Mouse (Mus musculus) left cerebral cortex, postnatal 25 days (tissue): ENCODE data around the gene Spryd7. TPM values are rescaled to one million over a fixed set of nuclear protein-coding genes. Genes with fewer than 3 reads are reported as not detected.
"Not testable (repeated sequence)": the region's sequence is repeated elsewhere in the genome, so short reads cannot be mapped to it uniquely, and the experiment has no call there.

Source experiments
- DNase-seq, 2 experiments: peaks; one replicate each; pipeline ENCODE4 v3.0.0; 2022; ENCODE audit warnings: low spot score in 2 of 2, mixed read lengths in 1 of 2
- intact Hi-C: fragments of 180-260 bp; cut with DNase I; formaldehyde crosslinking; loops from one replicate; pipeline ENCODE4 v1.15.1; 2025
- total RNA-seq, 2 experiments: library from RNA; stranded (reverse); gene quantifications; 2 replicates each; pipeline ENCODE4 v1.2.3; 2021

The Spryd7 gene
- total RNA-seq: 10 to 100 TPM; 46.1 to 48.7 TPM

DNA sequence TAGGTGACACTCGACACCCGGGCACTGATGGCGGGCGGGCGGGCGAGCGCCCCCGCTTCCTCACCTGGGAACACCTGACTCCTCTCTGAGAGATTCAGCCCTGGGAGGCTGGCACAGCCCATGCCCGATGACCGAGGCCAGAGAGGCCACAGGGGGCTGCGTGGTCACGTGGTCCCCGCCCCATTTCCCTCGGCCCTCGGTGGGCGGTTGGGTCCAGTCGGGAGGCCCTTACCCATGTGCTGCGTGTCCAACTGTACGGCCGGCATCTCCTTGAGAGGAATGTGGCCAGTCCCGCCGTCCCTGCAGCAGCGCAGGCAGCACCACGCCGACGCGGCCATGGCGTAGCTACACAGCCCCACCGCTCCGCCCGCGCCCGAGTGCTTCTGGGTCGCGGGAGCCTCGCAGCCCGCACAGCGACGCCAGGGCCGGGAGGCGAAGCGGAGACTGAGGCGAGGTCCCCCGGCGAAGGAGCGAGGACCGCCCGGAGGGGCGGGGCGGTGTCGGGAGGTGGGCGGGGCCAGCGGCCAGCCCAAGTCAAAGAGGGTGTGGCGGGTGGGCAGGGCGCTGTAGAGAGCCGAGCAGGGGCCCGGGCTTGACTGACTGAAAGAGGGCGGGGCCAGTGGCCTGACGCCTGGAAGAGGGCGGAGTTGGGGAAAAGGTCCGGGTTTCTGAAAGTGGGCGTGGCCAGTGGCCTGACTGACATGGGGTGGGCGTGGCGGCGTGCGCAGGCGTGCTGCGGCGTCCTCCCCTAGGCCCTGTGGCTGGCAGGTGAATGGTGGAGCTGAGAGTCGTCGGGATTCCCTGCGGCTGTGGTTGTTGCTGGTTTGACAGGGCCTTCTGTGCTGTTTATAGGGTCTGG lies at the start of gene Spryd7:
Gene Spryd7, minus strand, starts transcription at position 598 of the 859 bp plus-strand sequence.
- peak; percentile 99 for DNase-seq
- intact Hi-C loops: loop anchor here (5.0 kb wide), 1 partner anchor 91 kb away; no protein-coding TSS in a partner anchor

DNA sequence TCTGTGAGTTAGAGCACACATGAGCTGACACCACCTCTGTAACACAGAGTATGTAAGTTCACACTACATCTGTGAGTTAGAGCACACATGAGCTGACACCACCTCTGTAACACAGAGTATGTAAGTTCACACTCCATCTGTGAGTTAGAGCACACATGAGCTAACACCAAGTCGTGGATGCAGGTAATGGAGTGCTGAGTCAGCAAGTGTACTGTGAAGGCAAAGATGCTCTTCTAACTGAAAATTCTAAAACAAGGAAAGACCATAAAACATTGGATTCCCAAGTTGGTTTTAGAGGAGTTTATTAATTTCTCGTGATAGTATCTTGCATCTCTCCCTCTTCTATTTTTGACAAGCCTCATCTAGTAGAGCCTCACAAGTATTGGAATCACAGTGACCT lies 49.4 kb upstream of the Spryd7 start:
- DNase-seq, intact Hi-C loops: not testable (repeated sequence)

DNA sequence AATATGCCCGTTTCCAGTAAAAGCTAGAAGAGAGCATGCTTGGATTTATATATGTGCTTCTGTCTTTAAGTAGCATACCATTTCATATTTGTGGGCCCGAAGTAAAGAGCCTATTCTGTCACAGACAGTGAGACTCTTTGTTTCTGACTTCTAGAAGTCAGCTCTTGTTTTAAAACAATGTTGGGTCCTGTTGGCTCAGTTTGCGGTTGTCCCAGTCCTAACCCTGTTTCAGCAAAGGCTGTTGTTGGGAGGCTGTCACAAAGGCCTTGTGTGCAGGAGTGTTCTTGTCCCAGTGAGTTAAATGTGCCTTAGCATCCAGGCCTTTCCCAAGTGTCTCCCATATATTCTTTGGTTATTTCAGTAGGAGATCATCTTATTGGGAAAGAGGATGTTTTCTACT lies 47.4 kb upstream of the Spryd7 start:
- DNase-seq: no peak
- intact Hi-C loops: loop anchor here (5.0 kb wide), 1 partner anchor 43 kb away; no protein-coding TSS in a partner anchor

DNA sequence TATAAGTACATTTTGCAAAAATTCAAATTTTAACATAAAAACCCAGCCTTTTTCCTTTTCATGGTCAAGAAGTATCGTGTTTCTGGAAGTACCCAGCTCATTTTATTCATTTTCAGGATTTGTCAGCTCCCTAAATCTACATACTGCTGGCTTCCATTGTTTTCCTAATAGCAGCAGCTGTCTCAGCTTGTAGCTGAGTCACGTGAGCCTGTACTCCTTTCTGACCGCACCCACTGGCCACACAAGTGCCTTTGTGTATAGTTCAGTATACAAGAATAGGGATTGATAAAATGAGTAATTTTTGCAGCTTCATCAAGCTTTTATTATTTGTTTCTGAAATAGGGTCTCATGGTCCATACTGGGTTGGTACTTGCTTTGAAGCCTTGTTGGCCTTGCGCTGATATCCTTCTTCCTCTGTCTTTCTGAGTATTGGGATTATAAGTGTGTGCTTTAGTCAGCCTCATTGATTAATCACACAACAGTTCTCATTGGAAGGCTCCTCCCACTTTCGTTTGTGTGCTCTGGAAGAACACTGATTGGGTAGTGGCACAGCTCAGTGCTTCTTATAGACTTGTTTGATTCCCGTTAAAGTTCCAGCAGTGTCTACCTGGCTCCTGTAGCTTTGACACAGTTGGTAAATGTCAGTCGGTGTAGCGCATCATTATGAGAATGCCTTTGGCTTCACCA lies 46.5 kb upstream of the Spryd7 start:
- intact Hi-C loops: loop anchor here (5.0 kb wide), 1 partner anchor 44 kb away; no protein-coding TSS in a partner anchor
- DNase-seq: no peak

DNA sequence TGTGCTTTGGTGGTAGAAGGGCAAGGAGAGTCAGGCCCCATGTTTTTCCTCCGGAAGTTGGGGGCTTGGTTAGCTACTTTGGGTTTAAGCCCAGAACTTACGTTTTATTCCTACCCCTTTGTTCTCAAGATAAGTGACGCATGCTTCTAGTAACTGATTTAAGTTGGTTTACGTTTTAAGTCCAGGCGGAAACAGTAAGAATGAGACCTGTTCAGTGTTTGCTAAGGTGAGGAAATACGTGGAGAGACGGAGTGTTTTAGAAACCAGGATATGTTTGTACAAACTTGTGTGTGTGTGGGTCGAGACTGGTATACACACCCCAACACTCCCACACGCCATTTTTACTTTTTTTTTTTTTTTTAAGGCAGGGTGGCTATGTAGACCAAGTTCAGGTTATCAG lies 44.7 kb upstream of the Spryd7 start:
- no peak for DNase-seq
- intact Hi-C loops: loop anchor here (5.0 kb wide), 1 partner anchor 46 kb away; no protein-coding TSS in a partner anchor

DNA sequence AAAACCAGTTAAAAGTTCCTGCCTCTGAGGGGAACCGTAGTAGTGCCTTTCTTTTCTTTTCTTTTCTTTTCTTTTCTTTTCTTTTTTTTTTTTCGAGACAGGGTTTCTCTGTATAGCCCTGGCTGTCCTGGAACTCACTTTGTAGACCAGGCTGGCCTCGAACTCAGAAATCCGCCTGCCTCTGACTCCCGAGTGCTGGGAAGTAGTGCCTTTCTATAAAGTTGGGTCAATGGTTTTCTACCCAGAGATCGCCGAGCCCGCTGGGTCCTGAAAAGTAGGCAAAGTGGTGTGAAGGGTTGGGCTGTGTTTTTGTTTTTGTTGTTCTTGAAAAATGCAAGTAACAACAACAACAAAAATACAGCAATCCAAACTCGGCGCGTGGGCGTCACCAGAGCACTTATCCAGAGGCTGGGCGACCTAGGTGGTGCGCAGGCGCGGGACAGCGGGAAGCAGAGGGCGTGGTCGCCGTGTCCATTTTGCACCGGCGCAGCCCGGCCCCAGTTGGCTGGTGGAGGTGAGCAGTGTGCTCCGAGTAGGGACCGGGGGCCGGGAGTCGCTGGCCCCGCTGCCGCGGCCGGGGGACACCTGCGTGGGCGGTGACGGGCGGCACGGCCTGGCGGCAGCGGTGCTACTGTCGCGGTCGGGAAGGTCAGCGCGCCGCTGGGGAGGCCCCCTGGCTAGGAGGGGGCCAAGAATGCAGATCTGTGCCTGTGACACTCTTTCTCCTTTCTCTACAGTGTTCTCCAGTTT lies 42.5 kb upstream of the Spryd7 start:
- DNase-seq: peak; percentile 89 to 92
- intact Hi-C loops: no loop called here

DNA sequence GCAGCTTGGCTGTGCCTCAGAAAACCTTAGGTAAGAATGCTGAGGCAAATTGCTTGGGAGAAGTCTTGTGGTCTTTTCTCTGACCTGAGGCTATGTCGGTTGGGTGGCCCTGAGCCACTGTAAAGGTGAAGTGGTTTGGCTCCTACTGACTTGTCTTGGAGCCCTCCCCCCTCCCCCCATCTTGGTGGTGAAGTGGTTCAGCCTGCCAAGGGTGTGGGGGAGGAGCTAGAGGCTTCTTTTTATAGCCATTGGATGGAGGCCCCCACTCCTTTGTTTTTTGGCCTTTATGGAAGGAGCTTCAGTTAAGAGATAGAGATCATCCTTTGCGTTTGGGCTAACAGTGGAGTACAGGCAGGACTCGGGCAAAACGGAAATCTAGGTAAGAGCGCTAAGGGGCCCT lies 41.3 kb upstream of the Spryd7 start, which contains the start of gene Trim13:
Gene Trim13, plus strand, starts transcription at position 280 of the 400 bp plus-strand sequence.
- intact Hi-C loops: no loop called here
- no peak for DNase-seq

DNA sequence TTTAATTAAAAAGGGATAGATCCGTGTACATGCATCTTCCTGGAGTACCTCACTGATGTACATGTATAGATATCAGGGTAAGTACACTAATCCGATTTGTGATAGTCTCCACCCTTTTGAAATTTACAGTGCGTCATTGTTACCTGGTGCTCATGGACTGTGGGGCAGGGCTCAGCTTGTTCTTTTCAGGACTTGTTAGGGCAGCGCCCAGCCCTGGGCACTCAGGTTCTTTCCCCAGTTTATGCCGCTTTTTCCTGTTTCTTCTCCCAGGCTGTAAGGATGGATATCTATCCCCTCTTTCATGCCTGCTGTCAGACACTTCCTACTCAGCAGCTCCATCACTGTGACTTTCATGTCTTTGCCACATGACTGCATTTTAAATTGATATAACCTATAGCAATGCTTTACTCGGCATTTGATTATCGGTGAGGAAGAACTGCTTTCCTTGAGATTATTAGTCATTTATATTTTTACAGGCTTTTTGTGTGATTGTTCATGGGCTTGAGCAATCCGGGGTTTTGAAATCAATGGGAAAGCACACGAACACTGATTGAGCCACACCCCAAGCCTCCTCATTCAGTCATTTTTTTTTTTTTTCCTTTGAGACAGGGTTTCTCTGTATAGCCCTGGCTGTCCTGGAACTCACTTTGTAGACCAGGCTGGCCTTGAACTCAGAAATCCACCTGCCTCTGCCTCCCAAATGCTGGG lies 40.2 kb upstream of the Spryd7 start:
- intact Hi-C loops: no loop called here
- no peak for DNase-seq

DNA sequence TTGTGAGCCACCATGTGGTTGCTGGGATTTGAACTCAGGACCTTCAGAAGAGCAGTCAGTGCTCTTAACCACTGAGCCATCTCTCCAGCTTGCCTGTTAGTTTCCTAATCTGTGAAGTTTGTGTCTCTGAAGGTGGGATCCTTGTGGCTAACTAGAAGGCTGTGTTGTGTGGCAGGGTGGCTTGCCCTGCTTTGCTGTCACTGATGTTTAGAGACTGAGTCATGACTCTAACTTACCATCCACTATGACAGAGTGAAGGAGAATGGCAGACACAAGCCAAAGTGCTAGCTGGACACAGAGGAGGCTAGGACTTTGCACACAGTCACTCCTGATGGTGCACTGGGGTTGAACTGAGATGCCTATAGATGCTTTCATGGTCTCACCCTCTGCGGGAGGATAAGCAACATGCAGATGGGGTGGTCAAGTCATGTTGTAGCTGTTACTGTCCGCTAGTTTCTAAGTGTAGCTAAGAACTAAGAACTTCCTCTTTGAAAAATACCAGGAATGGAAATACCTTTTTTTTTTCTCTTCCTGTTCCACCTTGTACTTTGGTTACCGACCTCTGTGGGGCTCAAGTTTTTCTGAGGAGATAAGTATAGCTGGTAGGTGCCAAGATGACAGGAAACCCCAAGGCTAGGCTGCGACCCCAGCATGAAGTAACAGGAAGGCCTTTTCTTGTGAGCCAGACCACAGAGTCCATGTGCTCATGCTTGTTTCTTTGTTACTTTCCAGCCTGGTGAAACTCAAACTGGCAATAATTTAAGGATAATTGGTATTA lies 32.8 kb upstream of the Spryd7 start:
- DNase-seq: no peak
- intact Hi-C loops: no loop called here

DNA sequence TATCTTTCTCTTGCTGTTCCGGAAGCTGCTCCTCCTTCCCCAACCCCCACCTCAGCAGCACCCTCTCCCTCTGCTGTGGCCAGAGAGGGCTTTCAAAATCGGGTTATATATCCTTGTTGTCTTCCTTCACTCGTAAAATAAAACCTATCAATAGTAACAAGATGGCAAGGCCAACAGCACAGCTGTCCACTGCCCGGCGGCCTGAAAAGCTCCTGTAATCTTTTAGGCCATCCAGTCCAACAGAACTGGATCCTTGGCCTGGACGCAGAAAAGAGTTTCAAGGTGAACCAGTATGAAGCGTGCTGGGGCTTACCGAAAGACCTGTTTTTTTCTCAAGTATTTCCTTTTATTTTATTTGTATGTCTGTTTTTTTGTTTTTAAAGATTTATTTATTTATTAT lies 19.3 kb upstream of the Spryd7 start:
- intact Hi-C loops: loop anchor here (10.0 kb wide), 1 partner anchor 469 kb away; no protein-coding TSS in a partner anchor
- DNase-seq: no peak

DNA sequence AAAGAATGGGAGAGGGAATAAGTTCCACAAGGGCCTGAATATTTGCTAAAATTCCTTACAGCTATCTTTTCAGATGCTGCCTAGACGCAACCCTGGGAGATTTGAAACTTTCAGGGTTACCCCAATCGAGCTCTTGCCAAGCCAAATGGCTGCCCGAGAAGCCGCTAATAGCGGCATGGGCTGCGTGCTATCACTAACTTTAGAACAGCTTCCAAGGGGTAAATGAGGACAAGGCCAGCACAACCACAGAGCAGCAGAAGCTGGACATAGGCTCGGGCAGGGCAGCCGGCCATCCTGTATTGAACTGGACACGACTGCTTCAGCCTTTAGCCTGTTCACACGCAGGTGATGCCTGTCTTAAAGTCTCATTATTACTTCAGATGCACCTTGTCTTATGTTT lies 18.4 kb upstream of the Spryd7 start:
- intact Hi-C loops: loop anchor here (10.0 kb wide), 1 partner anchor 470 kb away; no protein-coding TSS in a partner anchor
- DNase-seq: no peak

DNA sequence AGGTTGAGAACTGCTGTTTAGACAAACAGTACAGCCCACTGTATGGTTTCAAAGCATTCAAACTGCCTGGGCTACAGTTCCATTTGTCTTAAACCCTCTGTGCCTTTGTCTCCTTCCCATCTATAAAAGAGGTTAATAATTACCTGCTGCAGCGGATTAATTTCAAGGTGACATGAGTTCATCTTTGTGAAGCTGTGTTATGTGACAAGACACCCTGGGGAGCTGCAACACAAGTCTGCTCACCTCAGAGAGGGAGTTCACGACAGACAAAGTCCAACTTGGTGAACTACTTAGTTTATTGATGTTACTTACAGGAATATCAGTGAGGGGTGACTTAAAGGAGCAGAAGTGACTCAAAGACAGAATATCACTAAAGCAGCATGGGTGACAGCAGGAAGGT lies 15.4 kb upstream of the Spryd7 start:
- intact Hi-C loops: loop anchor here (5.0 to 10.0 kb wide), 3 partner anchors 473 to 760 kb away; no protein-coding TSS in a partner anchor

DNA sequence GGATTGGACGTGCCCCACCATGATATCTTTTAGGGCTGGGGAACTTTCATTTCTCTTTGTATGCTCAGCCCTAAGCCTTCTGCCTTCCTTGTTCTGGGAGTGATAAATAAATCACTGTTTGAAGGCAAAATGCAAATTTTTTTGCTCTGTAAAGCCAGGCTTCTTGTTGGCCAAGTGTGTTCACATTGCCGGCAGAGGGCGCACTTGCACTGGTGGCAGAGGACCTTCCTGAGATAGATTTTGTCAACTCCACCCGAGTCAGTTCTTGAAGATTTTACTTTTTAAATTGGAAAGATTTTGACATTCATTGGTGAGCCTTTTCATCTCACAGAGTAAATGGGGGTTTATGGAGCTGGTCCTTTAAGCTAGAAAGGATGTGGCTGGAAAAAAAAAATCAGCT lies 14.7 kb upstream of the Spryd7 start:
- peak; percentile 77 to 84 for DNase-seq
- intact Hi-C loops: loop anchor here (2.0 to 10.0 kb wide), 4 partner anchors 473 to 885 kb away; partner anchors contain the start of gene Gucy1b2

More for the DNA sequence above, 15.4 kb upstream of the Spryd7 start:
- no peak for DNase-seq

DNA sequence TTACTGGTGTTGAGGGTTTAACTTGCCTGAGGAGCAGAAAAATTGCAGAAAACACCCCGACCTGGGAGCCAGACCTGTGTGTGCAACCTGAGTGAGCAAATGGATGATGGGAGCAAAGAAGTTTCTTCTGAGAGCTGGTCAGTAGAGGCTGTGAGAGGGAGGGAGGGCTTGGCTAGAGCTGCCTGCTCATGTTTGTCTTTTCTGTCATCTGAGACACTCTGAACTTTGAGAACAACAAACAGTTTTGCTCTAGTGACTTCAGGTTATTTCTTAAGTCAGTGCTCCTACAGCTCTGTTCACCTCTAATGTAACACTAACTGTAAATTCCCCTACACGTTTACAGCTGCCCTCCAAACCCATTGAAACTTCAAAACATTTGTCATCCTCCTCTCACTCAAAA lies 12.7 kb upstream of the Spryd7 start:
- no peak for DNase-seq
- intact Hi-C loops: no loop called here

DNA sequence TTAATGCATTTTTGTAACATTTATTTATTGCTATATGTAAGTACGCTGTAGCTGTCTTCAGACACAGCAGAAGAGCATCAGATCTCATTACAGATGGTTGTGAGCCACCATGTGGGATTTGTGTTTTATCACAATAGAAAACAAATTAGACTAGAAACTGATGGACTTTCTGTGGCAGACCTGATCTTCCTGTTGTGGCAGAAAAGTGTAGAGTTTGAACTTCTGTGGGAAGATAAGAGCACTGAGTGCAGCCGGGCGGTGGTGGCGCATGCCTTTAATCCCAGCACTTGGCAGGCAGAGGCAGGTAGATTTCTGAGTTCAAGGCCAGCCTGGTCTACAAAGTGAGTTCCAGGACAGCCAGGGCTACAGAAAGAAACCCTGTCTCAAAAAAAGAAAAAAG lies 9.5 kb upstream of the Spryd7 start:
- DNase-seq, intact Hi-C loops: not testable (repeated sequence)

DNA sequence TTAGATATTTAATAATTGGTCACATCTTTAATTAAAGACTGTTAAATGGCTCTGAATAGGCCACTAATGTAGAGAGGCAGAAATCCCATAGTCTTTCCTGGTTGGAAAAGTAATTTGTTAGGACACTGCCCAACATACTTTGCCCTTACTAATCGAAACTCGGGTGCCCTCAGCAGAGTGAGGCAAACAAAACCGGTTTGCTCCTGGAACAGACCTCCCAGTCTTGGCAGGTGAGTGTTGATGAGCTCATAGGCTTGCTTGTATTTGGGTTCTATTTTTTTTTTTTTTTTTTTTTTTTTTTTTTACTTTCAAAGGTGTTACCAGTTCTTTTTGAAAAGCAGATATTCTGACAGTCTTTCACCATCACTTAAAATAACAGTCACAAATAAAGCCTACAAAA lies 3.2 kb upstream of the Spryd7 start:
- intact Hi-C loops: loop anchor here (5.0 kb wide), 1 partner anchor 87 kb away; no protein-coding TSS in a partner anchor

DNA sequence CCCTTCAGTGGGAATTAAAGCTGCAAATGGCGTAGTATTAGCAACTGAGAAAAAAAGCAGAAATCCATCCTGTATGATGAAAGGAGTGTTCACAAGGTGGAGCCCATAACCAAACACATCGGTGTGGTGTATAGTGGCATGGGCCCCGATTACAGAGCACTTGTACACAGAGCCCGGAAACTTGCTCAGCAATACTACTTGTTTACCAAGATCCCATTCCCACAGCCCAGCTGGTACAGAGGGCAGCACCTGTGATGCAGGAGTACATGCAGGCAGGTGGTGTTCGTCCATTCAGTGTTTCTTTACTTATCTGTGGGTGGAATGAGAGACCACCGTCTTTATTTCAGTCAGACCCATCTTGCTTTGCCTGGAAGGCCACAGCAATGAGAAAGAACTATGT lies 2.2 kb upstream of the Spryd7 start:
- DNase-seq: no peak
- intact Hi-C loops: loop anchor here (5.0 kb wide), 1 partner anchor 88 kb away; no protein-coding TSS in a partner anchor

More for the DNA sequence above, 3.2 kb upstream of the Spryd7 start:
- DNase-seq: no peak

DNA sequence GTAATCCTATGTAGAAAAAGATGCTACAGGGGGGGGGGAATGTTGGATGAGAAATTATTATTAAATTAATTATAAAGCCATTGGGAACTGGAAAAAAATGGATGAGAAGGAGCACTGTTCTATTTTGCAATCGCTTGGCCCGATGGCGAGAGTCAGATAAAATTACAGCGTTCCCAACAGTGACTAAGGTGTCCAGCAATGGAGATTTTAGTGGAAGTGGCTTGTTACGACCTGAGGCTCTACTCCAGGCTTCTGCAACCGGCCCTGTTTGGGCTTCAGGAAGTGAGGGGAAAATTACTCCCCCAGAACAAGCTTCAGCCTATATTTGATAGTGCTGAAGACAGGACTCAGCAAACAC lies 776 bp downstream of the Spryd7 start:
- intact Hi-C loops: loop anchor here (5.0 kb wide), 1 partner anchor 91 kb away; no protein-coding TSS in a partner anchor
- no peak for DNase-seq
